Mouse (Mus musculus) CH12.LX (cell line): ENCODE results near the gene Pacsin1.

Experiments used
- CTCF ChIP-seq, 2 experiments: IDR thresholded peaks in 1 of 2; conservative IDR thresholded peaks in 1 of 2; 2 replicates each; pipeline ENCODE4 v1.5.1; 2011 to 2012; ENCODE audit warnings: low read depth in 2 of 2, low read length in 2 of 2, improper control_type of control experiment in 1 of 2, inconsistent platforms in 1 of 2, mild to moderate bottlenecking in 1 of 2, moderate library complexity in 1 of 2
- HCFC1 ChIP-seq: IDR thresholded peaks from 2 replicates; pipeline ENCODE4 v1.6.1; 2012; ENCODE audit warnings: low read depth, mild to moderate bottlenecking, inconsistent platforms, low read length, improper control_type of control experiment
- MAX ChIP-seq: IDR thresholded peaks from 2 replicates; pipeline ENCODE4 v1.6.1; 2011; ENCODE audit warnings: low read length, improper control_type of control experiment
- MEF2A ChIP-seq: IDR thresholded peaks from 2 replicates; pipeline ENCODE4 v1.6.1; 2014; ENCODE audit warnings: low read depth, mild to moderate bottlenecking, inconsistent platforms, low read length, improper control_type of control experiment, borderline replicate concordance
- POLR2A ChIP-seq: IDR thresholded peaks from 2 replicates; pipeline ENCODE4 v1.6.1; 2011; ENCODE audit warnings: low read depth, mild to moderate bottlenecking, improper control_type of control experiment, low read length
- POLR2AphosphoS2 ChIP-seq: IDR thresholded peaks from 2 replicates; pipeline ENCODE4 v1.6.1; 2011; ENCODE audit warnings: low read depth, low read length, improper control_type of control experiment
- SMC3 ChIP-seq: IDR thresholded peaks from 2 replicates; pipeline ENCODE4 v1.6.1; 2011; ENCODE audit warnings: low read depth, low read length, improper control_type of control experiment
- TCF12 ChIP-seq: IDR thresholded peaks from 2 replicates; pipeline ENCODE4 v1.6.1; 2014; ENCODE audit warnings: low read depth, mild to moderate bottlenecking, inconsistent platforms, low read length, improper control_type of control experiment
- ZMIZ1 ChIP-seq: IDR thresholded peaks from 2 replicates; pipeline ENCODE4 v1.6.1; 2012; ENCODE audit warnings: low read depth, mild to moderate bottlenecking, inconsistent platforms, low read length, improper control_type of control experiment
- ZNF384 ChIP-seq: IDR thresholded peaks from 2 replicates; pipeline ENCODE4 v1.6.1; 2012; ENCODE audit warnings: low read depth, low read length, improper control_type of control experiment, inconsistent platforms

- TF ChIP-seq POLR2A (no peak), ZMIZ1 (no peak; the same call in 1 of the 2 replicates), MAX (peak; percentile 47; the same call in 1 of the 2 replicates), TCF12 (no peak; the same call in 1 of the 2 replicates), HCFC1 (no peak), SMC3 (no peak), MEF2A (no peak), CTCF (conservative IDR thresholded peaks at IDR 0.05 in 1 of 2, IDR thresholded peaks at IDR 0.05 in 1 of 2; ENCODE audit: low read depth in 2 of 2, low read length in 2 of 2) (no peak), ZNF384 (no peak), POLR2AphosphoS2 (no peak)
Observed at GRCm38 (mm10) chr17:27622611-27623359, 32.5 kb upstream of the Pacsin1 start.
